Mouse (Mus musculus) thymus, postnatal 36 days (tissue): ENCODE results near the gene Ctns.

Experiments
- DNase-seq, 2 experiments: peaks; one replicate each; pipeline ENCODE4 v3.0.0; 2022; ENCODE audit warnings: mixed read lengths in 2 of 2

Gene Ctns

GRCm38 (mm10) chr11:73193047-73193446, 5.8 kb downstream of the Ctns start:
- DNase-seq, result no peak

GRCm38 (mm10) chr11:73187231-73187630, 11.6 kb downstream of the Ctns start:
- DNase-seq, result no peak

GRCm38 (mm10) chr11:73185872-73186615, 12.8 kb downstream of the Ctns start:
- no peak for DNase-seq

- no peak for DNase-seq
Measured at GRCm38 (mm10) chr11:73177895-73178294, 20.9 kb downstream of the Ctns start.

DNA sequence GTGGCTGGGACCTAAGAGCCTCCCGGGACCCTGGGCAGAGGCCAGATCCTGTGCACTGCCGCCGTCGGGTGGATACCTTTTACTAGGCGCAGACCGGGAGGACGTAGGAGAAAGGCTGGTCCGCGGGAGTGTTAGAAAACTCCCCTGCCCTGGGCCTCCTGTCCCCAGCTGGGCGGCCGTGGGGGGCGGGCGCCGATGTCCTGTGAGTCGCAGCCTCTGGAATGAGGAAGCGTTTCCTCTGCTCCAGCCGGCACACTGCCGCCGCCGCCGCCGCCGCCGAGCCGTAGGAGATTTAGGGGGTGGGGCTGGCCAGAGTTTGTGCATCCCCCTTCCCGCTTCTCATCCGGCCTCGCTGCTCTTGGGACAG, 21.4 kb downstream of the Ctns start:
- peak; percentile 44 to 64 for DNase-seq

- DNase-seq, result peak; percentile 95 to 97
Measured at GRCm38 (mm10) chr11:73176608-73177508, 22.0 kb downstream of the Ctns start, which contains the start of the genes Emc6 and Tax1bp3. Emc6 (minus strand) TSS chr11:73177037. Tax1bp3 (plus strand) TSS chr11:73177083.

GRCm38 (mm10) chr11:73176186-73176585, 22.7 kb downstream of the Ctns start:
- no peak for DNase-seq

GRCm38 (mm10) chr11:73175612-73176011, 23.2 kb downstream of the Ctns start:
- DNase-seq, result no peak

- DNase-seq, result no peak
Measured at GRCm38 (mm10) chr11:73172186-73172585, 26.7 kb downstream of the Ctns start.

DNA sequence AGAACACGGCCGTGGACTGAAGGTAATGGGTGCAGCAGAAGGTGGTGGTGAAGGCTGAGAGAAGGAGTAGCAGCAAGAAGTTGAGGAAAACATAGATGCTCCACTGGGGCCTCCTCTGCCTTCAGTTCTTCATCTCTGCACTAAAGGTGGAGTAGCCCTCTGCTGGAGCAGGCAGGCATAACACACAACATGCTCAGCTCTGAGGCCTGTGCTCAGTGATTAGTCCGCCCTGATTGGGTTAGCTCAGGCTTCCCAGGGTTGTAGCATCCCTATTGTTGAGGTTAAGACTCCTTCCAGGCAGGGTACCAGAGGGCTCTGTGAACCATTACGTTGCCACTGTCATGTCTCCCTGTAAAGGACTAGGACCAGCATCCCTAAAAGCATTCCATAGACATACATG, 29.6 kb downstream of the Ctns start:
- DNase-seq, result peak; percentile 56 to 65

- DNase-seq, result no peak
Measured at GRCm38 (mm10) chr11:73168576-73168975, 30.3 kb downstream of the Ctns start.

DNA sequence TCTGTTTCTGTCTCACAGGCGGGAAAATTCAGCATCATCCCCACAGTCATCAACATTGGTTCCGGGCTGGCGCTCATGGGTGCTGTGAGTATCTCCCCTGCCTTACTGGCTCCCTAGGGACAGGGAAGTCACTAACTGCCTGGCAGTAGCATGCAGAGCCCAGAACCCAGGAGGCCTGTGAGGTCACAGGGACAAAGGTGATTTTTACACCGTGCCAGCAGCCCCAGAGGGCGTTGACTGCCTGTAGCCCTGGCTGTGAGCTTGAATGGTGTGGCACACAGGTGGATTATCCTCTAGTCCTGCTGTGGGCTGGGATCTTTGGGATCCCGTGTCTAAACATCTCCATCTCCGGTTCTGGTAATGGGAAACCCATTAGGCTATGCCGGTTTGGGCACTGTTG, 30.8 kb downstream of the Ctns start:
- no peak for DNase-seq

GRCm38 (mm10) chr11:73162284-73162683, 36.6 kb downstream of the Ctns start:
- no peak for DNase-seq

DNA sequence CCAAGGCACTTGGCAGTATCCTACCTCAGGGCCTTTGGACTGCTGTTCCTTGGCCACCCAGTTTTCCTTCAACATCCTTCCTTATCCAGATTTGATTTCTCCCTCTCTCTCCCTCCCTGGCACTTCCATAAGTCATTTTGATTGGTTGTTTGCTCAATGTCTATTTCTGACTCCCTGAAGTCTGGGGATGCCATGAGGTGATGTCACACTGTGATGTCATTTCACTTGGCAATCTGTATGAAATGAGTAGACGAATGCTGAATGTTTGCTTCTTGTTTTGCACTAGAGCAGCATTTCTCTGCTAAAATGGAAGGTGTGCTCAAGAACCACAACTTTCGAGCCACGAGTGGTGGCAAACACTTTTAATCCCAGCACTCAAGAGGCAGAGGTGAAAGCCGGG, 37.2 kb downstream of the Ctns start:
- DNase-seq, result no peak

DNA sequence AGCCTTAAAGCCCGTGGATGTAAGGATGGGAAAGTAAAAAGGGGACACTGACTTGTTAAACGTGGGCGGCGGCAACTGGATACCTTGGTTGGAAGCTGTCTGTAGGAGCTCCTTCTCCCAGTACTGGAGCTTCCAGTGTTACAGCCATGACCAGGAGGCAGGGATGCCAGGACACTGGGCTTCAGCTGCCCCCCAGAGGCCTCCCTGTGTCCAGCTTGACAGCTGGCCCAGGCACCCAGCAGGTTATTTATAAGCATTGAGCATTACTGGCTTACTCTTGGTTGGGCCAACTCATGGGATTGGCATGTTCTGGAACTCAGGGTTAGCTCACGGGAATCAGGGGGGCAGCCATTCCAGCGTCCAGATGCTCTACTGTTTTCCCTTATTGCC, 38.0 kb downstream of the Ctns start:
- DNase-seq, result no peak

DNA sequence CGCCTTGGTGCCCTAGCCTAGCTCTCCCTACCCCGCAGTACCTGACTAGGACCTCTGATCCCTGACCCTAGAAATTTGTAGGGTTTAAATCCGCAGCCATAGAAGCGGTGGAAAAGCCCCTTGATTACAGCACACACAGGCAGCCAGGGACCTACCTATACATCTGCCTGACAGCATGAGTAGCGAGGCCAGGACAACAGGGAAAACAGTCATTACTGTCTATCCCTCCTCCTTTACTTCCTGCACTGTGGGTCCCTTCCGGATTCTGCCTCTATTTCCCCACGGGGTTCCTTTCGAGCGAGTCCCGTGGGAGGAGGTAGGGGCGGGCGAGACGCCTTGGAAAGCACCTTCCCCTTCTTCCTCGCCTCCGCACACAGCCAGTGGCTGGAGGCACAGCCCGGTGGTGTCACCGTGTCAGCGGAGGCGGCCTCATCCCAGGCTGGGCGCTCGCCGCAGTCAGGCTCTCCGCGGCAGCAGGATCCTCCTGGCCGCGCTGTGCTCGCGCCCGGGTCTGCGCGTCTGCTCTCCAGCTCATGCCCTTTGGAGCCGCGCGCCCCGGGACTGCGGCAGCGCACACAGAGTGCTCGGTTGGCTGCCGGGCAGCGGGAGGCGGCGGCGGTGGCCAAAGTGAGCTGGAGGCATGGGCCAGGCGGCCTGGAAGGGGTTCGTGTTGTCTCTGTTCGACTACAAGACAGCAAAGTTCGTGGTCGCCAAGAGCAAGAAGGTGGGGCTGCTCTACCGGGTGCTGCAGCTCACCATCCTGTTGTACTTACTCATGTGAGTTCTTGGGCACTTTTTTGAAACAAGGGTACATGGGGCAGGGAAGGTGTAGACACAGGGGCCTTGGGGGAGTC, 38.7 kb downstream of the Ctns start, which contains the start of gene P2rx5:
TSS of gene P2rx5 (plus strand) at position 465 of the 854 bp plus-strand sequence.
- DNase-seq, result no peak

DNA sequence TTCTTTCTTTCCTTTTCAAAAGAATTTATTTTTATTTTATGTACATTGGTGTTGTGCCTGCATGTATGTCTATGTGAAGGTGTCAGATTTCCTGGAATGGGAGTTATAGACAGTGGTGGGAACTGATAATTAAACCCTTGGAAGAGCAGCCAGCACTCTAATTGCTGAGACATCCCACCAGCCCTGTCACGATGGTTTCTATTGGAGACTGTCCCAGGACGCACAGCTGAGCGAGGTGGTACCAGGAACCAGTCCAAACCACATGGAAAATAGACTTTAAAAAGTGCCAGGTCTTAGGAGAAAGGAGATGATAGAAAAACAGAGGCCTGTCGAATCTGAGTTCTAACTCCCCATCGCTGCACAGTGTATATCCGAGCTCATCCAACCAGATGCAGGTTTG, 43.8 kb downstream of the Ctns start:
- DNase-seq, result no peak

DNA sequence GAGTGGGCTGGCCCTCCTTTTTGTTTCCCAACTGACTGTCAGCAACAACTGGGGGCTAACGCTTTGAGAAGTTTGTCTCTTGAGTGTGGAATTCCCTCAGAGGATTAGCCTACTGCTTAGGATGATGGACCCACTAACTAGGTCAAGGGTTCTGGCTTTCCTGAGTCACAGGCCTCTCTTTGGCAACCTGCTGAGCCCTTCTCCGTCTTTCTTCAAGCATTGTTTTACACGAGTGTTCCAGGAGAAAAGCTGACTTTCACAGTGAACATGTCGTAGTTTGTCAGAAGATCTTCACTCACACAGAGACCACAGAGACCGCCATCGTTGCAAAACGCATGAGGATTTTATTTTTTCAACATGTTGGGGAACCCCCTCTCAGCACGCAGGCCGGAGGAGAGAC, 50.6 kb downstream of the Ctns start:
- no peak for DNase-seq

DNA sequence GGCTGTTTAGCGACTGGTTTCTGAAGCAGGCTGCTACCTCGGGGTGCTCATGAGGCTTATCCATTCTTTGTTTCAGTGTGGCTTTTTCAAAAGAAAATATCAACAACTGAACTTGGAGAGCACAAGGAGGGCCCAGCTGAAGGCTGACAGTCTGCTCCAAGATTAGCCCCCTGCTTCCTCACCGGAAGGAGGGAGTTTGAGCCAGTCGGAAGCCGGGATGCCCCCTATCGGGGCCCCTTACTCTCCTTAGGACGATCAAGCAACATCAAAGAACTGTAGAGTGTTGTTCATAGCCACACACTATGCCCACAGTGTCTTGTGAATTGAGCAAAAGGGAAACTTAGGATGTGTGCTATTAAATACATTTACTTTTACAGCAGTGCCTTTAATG, 51.9 kb downstream of the Ctns start:
- no peak for DNase-seq

DNA sequence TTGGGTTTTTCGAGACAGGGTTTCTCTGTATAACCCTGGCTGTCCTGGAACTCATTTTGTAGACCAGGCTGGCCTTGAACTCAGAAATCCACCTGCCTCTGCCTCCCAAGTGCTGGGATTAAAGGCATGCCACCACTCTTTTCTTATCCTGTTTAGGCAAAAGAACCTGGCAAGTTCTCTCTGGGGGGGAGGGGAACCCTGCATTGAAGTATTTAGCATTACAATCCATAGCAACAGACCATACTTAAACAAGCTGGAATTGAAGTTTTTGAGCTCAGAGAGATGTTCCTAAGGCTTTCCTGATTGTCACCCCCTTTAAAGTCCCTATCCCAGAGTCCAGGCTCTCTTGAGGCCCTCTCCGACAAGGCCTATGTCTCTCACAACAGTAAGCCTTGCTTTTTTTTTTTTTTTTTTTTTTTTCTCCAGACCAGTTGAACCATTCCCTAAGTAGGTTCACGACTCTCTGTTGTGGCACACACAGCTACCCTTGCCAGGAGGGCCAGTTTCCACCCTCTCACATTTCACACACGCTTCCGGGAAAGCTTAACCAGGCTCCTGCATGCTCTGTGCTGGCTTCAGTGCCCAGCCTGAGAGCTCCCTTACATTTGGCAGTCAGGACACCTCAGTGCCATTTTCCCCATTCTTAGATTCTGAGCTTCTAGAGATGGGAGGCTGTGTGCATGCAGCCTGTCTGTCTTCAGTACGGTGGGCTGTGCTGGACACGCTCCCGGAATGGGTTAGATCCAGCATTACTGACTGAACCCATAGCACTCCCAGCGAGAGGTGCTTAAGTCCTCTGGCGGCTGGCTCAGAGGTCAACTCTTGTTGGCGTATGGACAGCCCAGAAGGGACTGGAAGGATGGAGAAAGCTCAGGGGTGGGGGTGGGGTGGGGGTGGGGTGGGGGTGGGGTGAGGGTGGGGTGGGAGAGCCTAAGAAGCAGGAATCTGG, 52.5 kb downstream of the Ctns start:
- DNase-seq, result no peak

DNA sequence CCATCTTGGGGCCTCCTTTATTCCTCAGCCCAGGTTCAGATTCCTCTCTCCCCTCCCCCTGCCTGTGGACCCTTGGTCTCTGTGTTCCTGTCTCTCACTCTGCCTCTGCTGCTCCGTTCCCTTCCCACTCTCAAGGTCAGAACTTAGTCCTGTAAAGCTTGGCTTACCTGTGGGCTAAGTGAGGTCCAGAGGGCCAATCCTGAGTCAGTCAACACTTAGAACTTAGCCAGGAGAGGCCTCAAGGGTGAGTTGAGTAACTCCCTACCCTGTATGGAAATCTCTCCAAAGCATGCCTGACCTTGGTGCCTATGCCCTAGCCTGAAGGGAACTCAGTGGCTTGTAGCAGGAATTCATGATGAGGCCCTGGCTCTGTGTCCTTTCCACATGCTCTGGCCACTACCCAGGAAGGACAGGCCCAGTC, 54.6 kb downstream of the Ctns start:
- no peak for DNase-seq
